Mouse (Mus musculus): ENCODE results near the gene Tnfrsf1a. TPM values are rescaled to one million over a fixed set of nuclear protein-coding genes. Genes with fewer than 3 reads are reported as not detected.

The Tnfrsf1a gene
- polyA plus RNA-seq, 1 experiment from 2014 or later, result 25.2 TPM

DNA sequence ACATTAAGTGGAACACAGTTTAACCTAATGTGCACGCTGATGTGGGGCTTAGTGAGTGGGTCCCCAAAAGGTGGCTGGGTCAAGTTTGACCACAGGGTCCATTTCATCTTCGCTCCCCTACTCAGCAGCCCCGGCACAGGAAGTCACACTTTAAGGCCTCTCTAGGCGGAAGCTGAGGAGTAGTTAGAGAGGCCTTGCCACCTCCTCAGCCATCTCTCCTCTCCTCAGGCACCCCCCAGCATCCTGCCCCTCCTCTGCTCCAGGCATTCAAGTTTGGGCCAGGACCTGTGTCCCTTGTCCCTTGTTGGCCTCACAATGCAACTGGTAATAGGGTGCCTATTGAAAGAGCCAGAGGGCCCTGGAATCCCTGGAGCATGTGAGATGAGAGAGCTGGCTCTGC is 4.5 kb downstream of the Tnfrsf1a start:
- Histone ChIP-seq H3K9me3 (ENCODE audit: control insufficient read depth, low read length) (no peaks in the 10 kb centered on the region), H3K27ac (ENCODE audit: low read depth, low read length) (no peak overlapping the region), H3K4me2 (replicated peaks; ENCODE audit: low read depth, low read length) (no peak overlapping the region), H3K27me3 (ENCODE audit: control insufficient read depth, insufficient read depth, low read length) (no peaks in the 10 kb centered on the region), H3K36me3 (ENCODE audit: control insufficient read depth, insufficient read depth, low read length) (no peaks in the 10 kb centered on the region), H3K9ac (ENCODE audit: low read depth, low read length) (no peak overlapping the region), H3K4me1 (replicated peaks; ENCODE audit: control insufficient read depth, insufficient read depth, low read length) (peaks cover 8% of the 10 kb centered on the region; the same call in 1 of the 2 replicates), H3K4me3 (ENCODE audit: low read depth, low read length) (no peak overlapping the region)
- DNase-seq (ENCODE audit: low spot score) (no peak), ATAC-seq (ENCODE audit: low FRiP score) (no peak)
- WGBS, result 87% methylated on average over 4 of the region's 4 CpGs

DNA sequence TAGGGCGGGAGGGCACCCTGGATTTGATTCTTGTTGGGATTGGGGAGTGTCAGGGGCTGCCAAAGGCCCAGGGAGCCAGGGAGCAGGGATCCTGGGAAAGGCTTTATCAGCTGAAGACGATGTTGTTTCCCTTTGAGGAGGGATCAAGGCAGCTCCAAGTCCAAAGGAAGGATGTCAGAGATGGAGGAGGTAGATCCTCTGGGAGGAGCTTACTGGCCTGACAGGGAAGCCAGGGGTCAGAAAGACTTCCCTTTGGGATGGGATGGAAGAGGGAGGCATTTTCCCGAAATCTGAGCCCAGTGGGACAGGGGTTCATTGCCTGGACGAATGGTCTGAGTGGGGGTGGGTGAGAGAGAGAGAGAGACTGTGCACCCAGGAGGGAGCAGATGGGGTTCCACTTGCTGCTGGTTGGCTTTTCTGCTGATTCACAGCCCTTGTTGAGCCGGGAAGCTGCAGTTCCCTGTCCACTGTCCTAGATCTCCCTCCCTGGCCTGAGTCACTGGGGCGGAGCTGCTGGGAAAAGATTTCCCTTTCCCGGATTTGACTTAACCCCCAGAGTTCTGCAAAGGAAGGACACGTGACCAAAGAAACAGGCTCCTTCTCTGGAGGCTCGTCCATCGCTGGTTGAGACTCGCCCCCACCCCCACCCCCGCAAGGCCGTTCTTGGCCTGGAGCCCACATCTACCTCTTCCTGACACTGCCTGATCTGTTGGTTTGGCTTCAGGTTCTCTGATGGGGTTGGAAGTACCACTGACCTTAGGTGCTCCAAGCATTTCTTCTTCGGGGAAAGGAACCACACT is 5.4 kb downstream of the Tnfrsf1a start:
- Histone ChIP-seq H3K9ac (ENCODE audit: low read depth, low read length) (no peak overlapping the region), H3K27ac (ENCODE audit: low read depth, low read length) (no peak overlapping the region), H3K36me3 (ENCODE audit: control insufficient read depth, insufficient read depth, low read length) (no peaks in the 10 kb centered on the region), H3K4me1 (replicated peaks; ENCODE audit: control insufficient read depth, insufficient read depth, low read length) (0 out of 2 replicates have a peak, but pooled peaks cover 8% of the 10 kb centered on the region), H3K27me3 (ENCODE audit: control insufficient read depth, insufficient read depth, low read length) (0 out of 2 replicates have a peak, but pooled peaks cover 2% of the 10 kb centered on the region), H3K4me3 (ENCODE audit: low read depth, low read length) (no peak overlapping the region), H3K9me3 (ENCODE audit: control insufficient read depth, low read length) (no peaks in the 10 kb centered on the region), H3K4me2 (replicated peaks; ENCODE audit: low read depth, low read length) (no peak overlapping the region)
- 19% methylated on average over 14 of the region's 14 CpGs for WGBS
- DNase-seq (ENCODE audit: low spot score), result no peak
- ATAC-seq (ENCODE audit: low FRiP score), result no peak

DNA sequence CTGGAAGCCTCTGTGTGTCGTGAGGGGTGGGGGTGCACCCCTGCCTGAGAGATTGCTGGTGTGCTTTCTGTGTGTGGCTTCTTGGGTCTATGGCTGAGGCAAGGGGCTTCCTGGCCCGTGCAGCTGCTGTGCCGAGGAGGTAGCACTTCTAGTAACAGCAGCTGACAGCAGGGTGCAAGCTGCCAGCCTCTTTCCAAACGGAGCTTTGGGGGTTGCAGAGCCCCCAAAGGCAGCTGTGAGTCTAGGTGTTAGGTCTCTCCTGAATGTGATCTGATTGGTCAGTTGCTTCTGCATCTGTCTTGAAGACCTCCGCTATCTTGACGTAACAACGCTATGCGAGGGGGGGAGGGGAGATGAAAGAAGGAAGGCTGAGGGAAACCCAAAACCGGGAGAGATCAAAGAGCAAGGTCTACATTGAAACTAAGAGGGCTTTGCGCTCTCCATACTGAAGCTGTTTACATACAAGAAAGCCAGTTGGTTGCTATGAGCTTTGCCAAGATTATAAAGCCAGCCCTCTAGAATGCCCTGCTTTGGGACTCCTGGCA is 6.1 kb downstream of the Tnfrsf1a start:
- no peaks in the 10 kb centered on the region for H3K9me3 ChIP-seq (ENCODE audit: control insufficient read depth, low read length)
- H3K27me3 ChIP-seq (ENCODE audit: control insufficient read depth, insufficient read depth, low read length), result 0 out of 2 replicates have a peak, but pooled peaks cover 2% of the 10 kb centered on the region
- H3K36me3 ChIP-seq (ENCODE audit: control insufficient read depth, insufficient read depth, low read length), result no peaks in the 10 kb centered on the region
- H3K9ac ChIP-seq (ENCODE audit: low read depth, low read length), result no peak overlapping the region
- no peak overlapping the region for H3K27ac ChIP-seq (ENCODE audit: low read depth, low read length)
- 0 out of 2 replicates have a peak, but pooled peaks cover 2% of the 10 kb centered on the region for H3K4me1 ChIP-seq (replicated peaks; ENCODE audit: control insufficient read depth, insufficient read depth, low read length)
- 6% methylated on average over 10 of the region's 10 CpGs for WGBS
- DNase-seq (ENCODE audit: low spot score) (peak; percentile 38), ATAC-seq (ENCODE audit: low FRiP score) (no peak)
- no peak overlapping the region for H3K4me3 ChIP-seq (ENCODE audit: low read depth, low read length)
- H3K4me2 ChIP-seq (replicated peaks; ENCODE audit: low read depth, low read length), result no peak overlapping the region

DNA sequence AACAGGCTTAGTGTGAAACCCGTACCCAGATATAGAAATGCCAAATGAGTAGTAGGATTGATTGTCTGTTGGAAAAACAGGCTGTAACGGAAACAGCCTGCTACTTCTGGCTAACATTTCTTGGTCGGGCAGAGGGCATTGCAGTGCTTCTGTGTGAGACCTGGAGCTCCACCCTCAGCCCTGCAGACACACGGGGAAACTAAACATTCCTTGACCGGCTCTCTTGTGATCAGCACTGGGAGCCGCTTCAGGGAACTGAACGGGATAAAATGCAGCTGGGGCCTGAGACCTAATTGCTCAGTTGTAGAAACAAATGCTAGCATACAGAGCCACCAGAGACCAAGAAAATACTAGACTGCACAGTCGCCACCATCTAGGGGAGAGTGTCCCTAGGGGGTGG is 7.1 kb downstream of the Tnfrsf1a start:
- Histone ChIP-seq H3K27me3 (ENCODE audit: control insufficient read depth, insufficient read depth, low read length) (peaks cover 9% of the 10 kb centered on the region), H3K4me2 (replicated peaks; ENCODE audit: low read depth, low read length) (no peak overlapping the region), H3K4me1 (replicated peaks; ENCODE audit: control insufficient read depth, insufficient read depth, low read length) (0 out of 2 replicates have a peak, but pooled peaks cover 2% of the 10 kb centered on the region), H3K36me3 (ENCODE audit: control insufficient read depth, insufficient read depth, low read length) (no peaks in the 10 kb centered on the region), H3K9me3 (ENCODE audit: control insufficient read depth, low read length) (no peaks in the 10 kb centered on the region), H3K4me3 (ENCODE audit: low read depth, low read length) (no peak overlapping the region), H3K27ac (ENCODE audit: low read depth, low read length) (no peak overlapping the region), H3K9ac (ENCODE audit: low read depth, low read length) (no peak overlapping the region)
- DNase-seq (ENCODE audit: low spot score), result no peak
- 52% methylated on average over 8 of the region's 8 CpGs for WGBS
- ATAC-seq (ENCODE audit: low FRiP score), result no peak

DNA sequence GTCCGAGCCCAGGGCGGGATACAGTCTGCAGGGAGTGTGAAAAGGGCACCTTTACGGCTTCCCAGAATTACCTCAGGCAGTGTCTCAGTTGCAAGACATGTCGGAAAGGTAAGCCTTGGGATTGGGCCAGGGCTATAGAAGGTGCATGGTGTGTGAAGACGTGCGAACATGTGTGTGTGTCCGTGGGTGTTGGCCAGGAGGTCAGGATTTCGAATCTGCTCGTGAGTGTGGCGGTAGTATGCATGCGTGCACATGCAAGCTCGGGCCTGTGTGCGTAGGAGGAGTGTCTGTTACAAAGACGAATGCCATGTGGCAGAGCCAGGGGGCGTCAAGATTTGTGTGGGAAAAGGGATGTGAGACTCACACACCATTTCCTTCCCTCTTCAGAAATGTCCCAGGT is 8.2 kb downstream of the Tnfrsf1a start:
- Histone ChIP-seq H3K4me2 (replicated peaks; ENCODE audit: low read depth, low read length) (no peak overlapping the region), H3K9me3 (ENCODE audit: control insufficient read depth, low read length) (no peaks in the 10 kb centered on the region), H3K36me3 (ENCODE audit: control insufficient read depth, insufficient read depth, low read length) (no peaks in the 10 kb centered on the region), H3K9ac (ENCODE audit: low read depth, low read length) (no peak overlapping the region), H3K27me3 (ENCODE audit: control insufficient read depth, insufficient read depth, low read length) (peaks cover 15% of the 10 kb centered on the region), H3K4me1 (replicated peaks; ENCODE audit: control insufficient read depth, insufficient read depth, low read length) (0 out of 2 replicates have a peak, but pooled peaks cover 2% of the 10 kb centered on the region), H3K4me3 (ENCODE audit: low read depth, low read length) (no peak overlapping the region), H3K27ac (ENCODE audit: low read depth, low read length) (no peak overlapping the region)
- DNase-seq (ENCODE audit: low spot score) (no peak), ATAC-seq (ENCODE audit: low FRiP score) (no peak)
- 91% methylated on average over 15 of the region's 15 CpGs for WGBS

DNA sequence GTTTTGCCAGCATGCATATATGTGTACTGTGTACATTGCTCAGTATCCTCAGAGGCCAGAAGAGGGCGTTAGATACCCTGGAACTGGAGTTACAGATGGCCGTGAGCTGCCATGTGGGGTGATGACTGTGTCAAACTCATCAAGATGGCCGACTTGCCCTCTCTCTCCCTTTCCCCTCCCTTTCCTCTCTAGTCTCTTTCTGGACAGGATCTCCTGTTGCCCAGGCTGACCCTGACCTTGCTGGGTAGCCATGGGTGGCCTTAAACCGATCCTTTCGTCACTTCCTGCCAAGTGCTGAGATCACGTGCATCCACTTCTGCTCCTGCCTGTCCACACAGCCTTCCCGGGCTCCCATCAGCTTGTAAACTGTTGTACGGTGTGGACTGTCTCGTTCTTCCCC is 10.8 kb downstream of the Tnfrsf1a start:
- WGBS, result 56% methylated on average over 9 of the region's 9 CpGs
- Histone ChIP-seq H3K4me1 (replicated peaks; ENCODE audit: control insufficient read depth, insufficient read depth, low read length) (no peaks in the 10 kb centered on the region; the same call in 1 of the 2 replicates), H3K4me2 (replicated peaks; ENCODE audit: low read depth, low read length) (no peak overlapping the region), H3K9ac (ENCODE audit: low read depth, low read length) (no peak overlapping the region), H3K27me3 (ENCODE audit: control insufficient read depth, insufficient read depth, low read length) (peaks cover 38% of the 10 kb centered on the region), H3K36me3 (ENCODE audit: control insufficient read depth, insufficient read depth, low read length) (no peaks in the 10 kb centered on the region), H3K4me3 (ENCODE audit: low read depth, low read length) (no peak overlapping the region), H3K27ac (ENCODE audit: low read depth, low read length) (no peak overlapping the region), H3K9me3 (ENCODE audit: control insufficient read depth, low read length) (no peaks in the 10 kb centered on the region)
- DNase-seq (ENCODE audit: low spot score) (no peak), ATAC-seq (ENCODE audit: low FRiP score) (no peak)

DNA sequence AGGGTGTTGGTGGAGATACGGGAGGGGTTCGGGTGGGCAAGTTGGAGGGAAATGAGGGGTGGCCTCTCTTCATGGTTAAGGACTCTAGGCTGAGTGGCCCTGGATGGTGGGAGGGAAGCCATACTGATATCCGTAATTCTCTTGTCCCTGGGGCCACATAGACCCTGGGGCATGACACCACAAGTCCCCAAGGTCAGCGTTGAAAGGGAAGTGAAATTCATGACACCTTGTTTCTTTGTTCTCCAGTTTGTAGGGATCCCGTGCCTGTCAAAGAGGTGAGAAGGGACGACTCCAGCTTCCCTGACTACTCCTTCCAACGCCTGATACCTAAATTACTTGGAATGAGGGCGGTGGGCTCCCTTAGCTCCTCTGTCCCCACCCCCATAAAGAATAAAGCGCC is 11.7 kb downstream of the Tnfrsf1a start:
- WGBS, result 50% methylated on average over 9 of the region's 9 CpGs
- no peak overlapping the region for H3K27ac ChIP-seq (ENCODE audit: low read depth, low read length)
- no peak overlapping the region for H3K9ac ChIP-seq (ENCODE audit: low read depth, low read length)
- ATAC-seq (ENCODE audit: low FRiP score), result no peak
- H3K36me3 ChIP-seq (ENCODE audit: control insufficient read depth, insufficient read depth, low read length), result no peaks in the 10 kb centered on the region
- H3K4me2 ChIP-seq (replicated peaks; ENCODE audit: low read depth, low read length), result no peak overlapping the region
- no peak overlapping the region for H3K4me3 ChIP-seq (ENCODE audit: low read depth, low read length)
- H3K9me3 ChIP-seq (ENCODE audit: control insufficient read depth, low read length), result no peaks in the 10 kb centered on the region
- H3K27me3 ChIP-seq (ENCODE audit: control insufficient read depth, insufficient read depth, low read length), result peaks cover 38% of the 10 kb centered on the region
- H3K4me1 ChIP-seq (replicated peaks; ENCODE audit: control insufficient read depth, insufficient read depth, low read length), result no peaks in the 10 kb centered on the region; the same call in 1 of the 2 replicates
- DNase-seq (ENCODE audit: low spot score), result no peak

DNA sequence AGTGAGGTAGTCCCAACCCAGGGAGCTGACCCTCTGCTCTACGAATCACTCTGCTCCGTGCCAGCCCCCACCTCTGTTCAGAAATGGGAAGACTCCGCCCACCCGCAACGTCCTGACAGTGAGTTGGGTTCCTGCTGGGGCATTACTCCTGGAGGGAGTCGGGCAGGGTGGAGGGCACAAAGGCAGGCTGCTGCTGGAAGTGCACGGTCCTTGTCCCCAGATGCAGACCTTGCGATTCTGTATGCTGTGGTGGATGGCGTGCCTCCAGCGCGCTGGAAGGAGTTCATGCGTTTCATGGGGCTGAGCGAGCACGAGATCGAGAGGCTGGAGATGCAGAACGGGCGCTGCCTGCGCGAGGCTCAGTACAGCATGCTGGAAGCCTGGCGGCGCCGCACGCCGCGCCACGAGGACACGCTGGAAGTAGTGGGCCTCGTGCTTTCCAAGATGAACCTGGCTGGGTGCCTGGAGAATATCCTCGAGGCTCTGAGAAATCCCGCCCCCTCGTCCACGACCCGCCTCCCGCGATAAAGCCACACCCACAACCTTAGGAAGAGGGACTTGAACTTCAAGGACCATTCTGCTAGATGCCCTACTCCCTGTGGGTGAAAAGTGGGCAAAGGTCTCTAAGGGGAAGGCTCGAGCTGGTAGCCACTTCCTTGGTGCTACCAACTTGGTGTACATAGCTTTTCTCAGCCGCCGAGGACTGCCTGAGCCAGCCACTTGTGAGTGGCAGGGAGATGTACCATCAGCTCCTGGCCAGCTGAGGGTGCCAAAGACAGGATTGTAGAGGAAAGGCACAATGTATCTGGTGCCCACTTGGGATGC is 12.5 kb downstream of the Tnfrsf1a start:
- H3K27ac ChIP-seq (ENCODE audit: low read depth, low read length), result no peak overlapping the region
- H3K27me3 ChIP-seq (ENCODE audit: control insufficient read depth, insufficient read depth, low read length), result peaks cover 38% of the 10 kb centered on the region
- H3K4me2 ChIP-seq (replicated peaks; ENCODE audit: low read depth, low read length), result peak overlapping the region; percentile 25
- no peaks in the 10 kb centered on the region for H3K36me3 ChIP-seq (ENCODE audit: control insufficient read depth, insufficient read depth, low read length)
- H3K9me3 ChIP-seq (ENCODE audit: control insufficient read depth, low read length), result no peaks in the 10 kb centered on the region
- peak; percentile 49 for DNase-seq (ENCODE audit: low spot score)
- 13% methylated on average over 38 of the region's 38 CpGs for WGBS
- 0 out of 2 replicates have a peak overlapping the region, but pooled peaks have one; percentile 12 for H3K4me3 ChIP-seq (ENCODE audit: low read depth, low read length)
- ATAC-seq (ENCODE audit: low FRiP score), result peak; percentile 38; the same call in 1 of the 2 replicates
- no peaks in the 10 kb centered on the region; the same call in 1 of the 2 replicates for H3K4me1 ChIP-seq (replicated peaks; ENCODE audit: control insufficient read depth, insufficient read depth, low read length)
- no peak overlapping the region for H3K9ac ChIP-seq (ENCODE audit: low read depth, low read length)

Measured in hindbrain, embryonic 11.5 days (tissue).